Mouse (Mus musculus) gastrocnemius, postnatal 36 days (tissue): ENCODE data around the gene Kcnn1. TPM values are rescaled to one million over a fixed set of nuclear protein-coding genes. Genes with fewer than 3 reads are reported as not detected.
"Not testable (repeated sequence)": the region's sequence is repeated elsewhere in the genome, so short reads cannot be mapped to it uniquely, and the experiment has no call there.

Source experiments
- DNase-seq, 2 experiments: peaks; one replicate each; pipeline ENCODE4 v3.0.0; 2022
- intact Hi-C: fragments of 180-260 bp; cut with DNase I; formaldehyde crosslinking; loops from one replicate; pipeline ENCODE4 v1.15.1; 2025
- long read RNA-seq, 2 experiments: library from polyadenylated mRNA; stranded (forward); transcript quantifications; one replicate each; pipeline ENCODE4 v2.0.0; 2021
- total RNA-seq, 2 experiments: library from RNA; stranded (reverse); gene quantifications; 2 replicates each; pipeline ENCODE4 v1.2.3; 2021

Kcnn1 gene
- 10 to 100 TPM; 12.8 to 18.3 TPM for total RNA-seq
- long read RNA-seq, experiment 1, partial matches to known transcripts: 2 of 11 reads
- long read RNA-seq, experiment 1, other reads (novel, unspliced or antisense): 9 of 11 reads
- long read RNA-seq, experiment 2, partial matches to known transcripts: 1 of 15 reads
- long read RNA-seq, experiment 2, other reads (novel, unspliced or antisense): 14 of 15 reads

GRCm38 (mm10) chr8:70862824-70863641 is at the start of gene Kcnn1:
Kcnn1 (minus strand) TSS chr8:70863258.
- intact Hi-C loops: no loop called here
- DNase-seq: no peak

DNA sequence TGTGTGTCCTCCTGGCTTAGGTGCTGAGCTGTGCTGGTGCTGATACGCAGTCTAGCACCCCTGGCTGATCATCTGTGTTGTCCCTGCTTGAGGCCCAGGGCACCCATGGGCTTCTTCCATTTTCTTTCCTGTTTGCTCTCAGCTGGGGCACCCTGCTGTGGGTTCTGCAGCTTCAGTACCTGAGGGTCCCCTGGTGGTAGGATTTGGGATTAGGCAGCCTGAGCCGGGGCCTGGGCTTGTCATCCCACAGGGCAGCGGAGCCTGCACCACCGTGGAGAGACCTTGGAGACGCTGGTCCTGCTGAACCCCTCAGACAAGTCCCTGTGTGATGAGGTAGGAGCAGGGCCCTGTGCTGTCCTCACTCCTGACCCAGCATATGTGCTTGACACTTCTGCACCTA is 48.5 kb upstream of the Kcnn1 start:
- no peak for DNase-seq
- intact Hi-C loops: no loop called here

DNA sequence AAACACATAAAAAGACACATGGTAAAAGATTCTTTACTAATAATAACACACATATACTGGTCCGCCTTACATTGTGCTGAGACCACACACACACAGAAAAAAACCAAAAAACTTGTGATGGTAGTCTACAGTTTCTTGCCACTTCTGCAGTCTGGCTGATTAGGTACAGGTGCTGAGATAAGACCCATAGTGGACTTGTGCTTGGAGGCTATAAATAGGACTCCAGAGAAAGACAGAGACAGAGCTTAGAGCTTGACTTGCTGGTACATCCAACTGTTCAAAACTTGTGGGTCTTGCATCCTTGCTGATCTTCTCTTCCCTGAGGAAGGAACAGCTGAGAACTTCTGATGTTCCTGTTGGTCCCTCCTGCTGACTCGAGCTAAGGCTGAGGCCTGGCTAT is 44.5 kb upstream of the Kcnn1 start:
- DNase-seq: no peak
- intact Hi-C loops: no loop called here

DNA sequence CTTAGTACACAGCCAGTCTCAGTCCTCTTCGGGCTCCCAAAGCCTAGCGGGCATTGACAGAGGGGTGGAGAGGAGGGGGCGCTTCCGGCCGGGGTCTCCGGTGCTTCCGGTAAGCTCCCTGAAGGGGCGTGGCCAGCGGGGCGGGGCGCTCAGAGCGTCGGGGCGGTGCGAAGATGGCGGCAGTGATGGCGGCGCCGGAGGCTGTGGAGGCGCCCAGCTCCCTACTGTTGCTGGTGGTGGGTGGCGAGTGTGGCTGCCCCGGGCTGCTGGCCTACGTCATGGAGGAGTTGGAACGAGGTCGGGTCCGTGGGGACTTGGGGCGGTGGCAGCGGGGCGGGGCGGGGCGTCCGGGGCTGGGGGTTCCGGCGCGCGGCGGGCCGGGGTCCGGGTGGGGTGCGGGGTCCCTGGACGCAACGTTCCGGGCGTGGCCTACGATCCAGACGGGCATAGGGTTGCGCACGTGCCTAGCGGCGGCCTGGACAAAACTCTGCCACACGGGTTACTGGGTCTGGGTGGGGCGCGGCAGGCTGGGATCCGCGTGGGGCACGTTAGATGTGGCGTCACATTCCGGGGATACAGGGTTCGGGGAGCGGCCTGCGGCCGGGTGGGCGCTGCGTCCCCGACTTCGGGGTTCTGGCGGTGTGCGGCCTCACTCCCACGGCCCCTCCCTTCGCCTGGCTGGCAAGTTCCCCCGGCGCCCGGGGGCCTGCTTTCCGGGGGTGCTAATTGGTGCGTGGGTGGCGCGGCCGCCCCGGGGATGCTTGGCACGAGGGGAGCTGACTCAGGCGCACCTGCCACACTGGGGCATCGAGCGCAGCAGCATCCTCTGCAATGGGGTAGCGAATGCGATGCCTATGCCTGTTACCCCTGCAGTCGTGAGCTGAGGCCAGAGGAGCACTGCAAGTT is 43.0 kb upstream of the Kcnn1 start, which contains the start of gene Map1s:
TSS of gene Map1s (plus strand) at position 102 of the 906 bp plus-strand sequence.
- peak; percentile 48 to 52 for DNase-seq
- intact Hi-C loops: no loop called here

GRCm38 (mm10) chr8:70905463-70905830 is 42.4 kb upstream of the Kcnn1 start:
- DNase-seq: no peak
- intact Hi-C loops: no loop called here

DNA sequence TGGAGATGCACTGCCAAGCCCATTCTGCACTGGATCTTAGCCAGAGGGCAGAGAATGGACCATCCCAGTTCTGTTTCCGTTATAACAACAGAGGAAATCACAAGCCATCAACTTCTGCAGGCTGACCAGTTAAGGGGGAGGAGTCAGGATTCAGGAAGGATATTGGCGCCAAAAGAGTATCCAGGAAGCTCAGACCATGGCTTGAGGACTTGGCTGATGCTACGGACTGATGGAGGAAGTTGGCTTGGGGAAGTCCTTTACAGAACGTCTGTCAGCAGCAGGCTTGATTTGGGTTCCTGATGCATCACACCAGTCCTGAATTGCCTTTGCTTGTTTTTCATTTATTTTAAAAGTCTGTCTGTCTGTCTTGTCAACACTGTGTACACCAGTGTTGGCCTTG is 41.5 kb upstream of the Kcnn1 start:
- DNase-seq: no peak
- intact Hi-C loops: no loop called here

GRCm38 (mm10) chr8:70903582-70903981 is 40.5 kb upstream of the Kcnn1 start:
- DNase-seq: no peak
- intact Hi-C loops: no loop called here

DNA sequence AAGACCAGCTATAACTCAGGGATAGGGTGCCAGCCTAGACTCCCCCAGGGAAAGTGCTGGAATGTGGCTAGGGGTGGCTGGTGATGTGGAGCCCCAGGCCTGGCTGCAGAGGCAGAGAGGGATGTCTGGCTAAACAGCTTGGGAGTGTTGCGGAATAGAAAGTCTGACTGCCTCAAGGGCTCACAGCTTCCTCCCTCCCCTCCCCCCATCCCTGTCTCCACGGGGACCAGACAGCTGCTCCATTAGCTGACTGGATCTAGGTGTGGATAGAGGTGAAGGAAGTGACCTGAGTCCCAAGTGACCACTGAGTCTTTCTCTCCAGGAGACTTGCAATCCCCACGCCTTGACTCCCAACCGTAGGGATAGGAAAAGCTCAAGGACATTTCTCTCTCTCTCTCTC is 40.1 kb upstream of the Kcnn1 start:
- DNase-seq: no peak
- intact Hi-C loops: no loop called here

GRCm38 (mm10) chr8:70902211-70902610 is 39.2 kb upstream of the Kcnn1 start:
- intact Hi-C loops: no loop called here
- DNase-seq: no peak

GRCm38 (mm10) chr8:70900872-70901387 is 37.9 kb upstream of the Kcnn1 start:
- no peak for DNase-seq
- intact Hi-C loops: no loop called here

DNA sequence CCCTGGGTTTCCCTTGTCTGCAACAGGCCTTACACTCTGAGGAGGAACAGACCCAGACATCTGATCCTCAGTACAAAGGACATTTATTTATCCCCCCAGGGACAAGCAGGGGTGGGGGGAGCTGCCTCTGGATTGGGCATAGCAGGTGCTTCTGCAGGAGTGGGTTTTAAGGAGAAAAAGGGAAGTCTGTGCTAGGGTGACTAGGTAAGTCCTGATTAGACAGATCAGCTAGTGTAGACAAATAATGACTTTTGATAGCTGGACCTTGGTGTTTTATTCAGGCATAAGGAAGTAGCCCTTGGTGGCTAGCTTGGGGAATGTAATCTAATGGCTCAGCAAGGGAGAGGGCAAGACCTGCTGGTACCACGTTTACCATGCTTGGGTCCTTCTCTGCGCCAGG is 36.2 kb upstream of the Kcnn1 start:
- intact Hi-C loops: loop anchor here (10.0 kb wide), 1 partner anchor 306 kb away; no protein-coding TSS in a partner anchor
- DNase-seq: no peak

- intact Hi-C loops: loop anchor here (10.0 kb wide), 1 partner anchor 306 kb away; no protein-coding TSS in a partner anchor
- no peak for DNase-seq
Measured at GRCm38 (mm10) chr8:70898661-70899198, 35.7 kb upstream of the Kcnn1 start.

DNA sequence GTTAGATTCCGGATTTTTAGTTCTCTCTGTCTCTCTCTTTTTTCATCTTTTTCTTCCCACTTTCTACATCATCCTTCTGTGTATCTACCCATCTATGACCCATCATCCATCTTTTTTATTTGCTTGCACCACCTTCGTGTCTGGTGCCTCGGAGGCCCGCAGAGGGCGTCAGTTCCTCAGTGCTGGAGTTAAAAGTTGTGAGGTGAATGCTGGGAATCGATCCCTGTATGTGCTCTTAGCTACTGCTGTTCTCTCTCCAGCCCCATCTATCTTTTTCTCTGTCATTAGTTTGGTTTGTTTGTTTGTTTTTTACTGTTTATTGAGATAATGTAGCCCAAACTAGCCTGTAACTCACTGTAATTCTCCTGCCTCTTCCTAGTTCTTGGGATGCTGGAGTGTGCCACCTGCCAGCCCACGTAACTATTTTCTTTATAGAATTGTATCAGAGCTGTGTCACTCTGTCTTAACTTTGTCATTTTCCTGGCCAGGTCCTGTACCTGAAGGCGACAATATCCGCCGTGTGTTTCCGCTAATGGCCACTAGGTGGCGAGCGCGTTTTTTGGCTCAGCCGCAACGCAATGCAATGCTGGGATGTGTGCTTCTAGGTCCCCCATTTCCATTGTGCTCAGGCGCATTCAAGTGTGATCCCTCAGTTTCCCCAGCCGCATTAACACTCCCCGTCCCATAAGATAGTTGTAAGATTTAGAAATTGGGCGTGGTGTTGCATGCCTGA is 34.8 kb upstream of the Kcnn1 start:
- intact Hi-C loops: loop anchor here (10.0 kb wide), 1 partner anchor 307 kb away; no protein-coding TSS in a partner anchor
- DNase-seq: peak; percentile 71 to 84

DNA sequence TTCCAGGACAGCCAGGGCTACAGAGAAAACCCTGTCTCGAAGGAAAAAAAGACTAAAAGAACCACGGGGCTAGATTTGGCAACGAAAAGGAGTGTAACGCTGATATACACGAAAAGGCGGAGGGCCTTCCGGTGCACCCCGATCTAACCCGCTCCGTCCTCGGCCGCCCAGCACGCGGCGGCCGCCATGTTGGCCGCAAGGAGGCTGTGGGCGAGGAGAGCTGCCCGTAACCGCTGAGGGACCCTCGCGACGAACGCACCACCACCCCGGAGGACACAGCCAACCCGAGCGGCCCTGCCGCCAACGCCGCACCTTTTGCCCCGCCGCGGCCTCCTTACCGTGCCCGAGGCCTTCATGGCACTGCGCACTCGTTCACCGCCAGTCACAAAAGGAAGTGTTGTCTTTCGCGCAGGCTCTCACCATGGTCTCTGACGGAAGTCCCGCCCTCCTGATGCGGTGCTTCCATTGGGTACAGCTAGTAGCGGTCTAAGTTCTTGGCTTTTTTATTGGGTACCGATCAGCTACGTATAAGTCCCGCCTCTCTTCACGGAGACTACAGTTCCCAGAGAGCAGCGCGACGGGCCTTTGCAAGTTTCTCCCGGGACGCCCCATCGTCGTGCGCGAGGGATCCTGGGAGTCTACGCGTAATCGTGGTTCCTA is 34.1 kb upstream of the Kcnn1 start, which contains the start of gene Rpl18a:
TSS of gene Rpl18a (minus strand) at position 392 of the 660 bp plus-strand sequence.
- intact Hi-C loops: loop anchor here (10.0 kb wide), 1 partner anchor 308 kb away; no protein-coding TSS in a partner anchor
- DNase-seq: peak; percentile 90 to 92

GRCm38 (mm10) chr8:70896316-70897020 is 33.4 kb upstream of the Kcnn1 start:
- intact Hi-C loops: loop anchor here (10.0 kb wide), 1 partner anchor 308 kb away; no protein-coding TSS in a partner anchor
- DNase-seq: no peak

DNA sequence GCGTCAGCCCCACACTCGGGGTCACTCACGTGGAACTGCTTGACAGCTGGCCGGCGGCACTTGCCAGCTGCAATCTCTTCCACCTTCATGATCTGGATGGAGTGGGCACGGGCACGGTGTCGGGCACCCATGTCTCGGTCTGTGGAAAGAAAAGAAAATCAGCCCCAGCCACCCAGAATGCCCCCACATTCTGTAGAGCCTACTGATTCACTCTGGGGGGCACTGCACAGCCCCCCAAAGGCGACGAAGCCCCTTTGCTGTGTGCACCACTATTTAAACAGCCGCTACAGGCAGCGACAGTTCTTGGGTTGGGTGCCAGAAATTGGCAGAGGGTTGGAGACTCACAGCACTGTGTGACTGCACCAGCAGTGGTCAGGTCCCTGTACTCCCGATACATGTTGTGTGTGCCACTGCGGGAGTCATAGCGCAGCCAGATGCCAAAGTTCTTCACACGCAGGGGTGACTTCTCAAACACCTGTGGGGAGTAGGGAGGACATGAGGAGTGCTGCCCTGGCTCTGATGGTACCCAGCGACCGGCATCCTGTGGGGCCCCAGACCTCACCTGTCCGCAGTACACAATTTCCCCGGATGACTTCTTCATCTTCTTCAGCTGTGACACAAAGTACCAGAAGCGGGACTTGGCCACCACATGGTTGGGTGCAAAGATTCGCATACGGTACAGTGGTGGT is 32.7 kb upstream of the Kcnn1 start:
- intact Hi-C loops: loop anchor here (10.0 kb wide), 1 partner anchor 309 kb away; no protein-coding TSS in a partner anchor
- not testable (repeated sequence) for DNase-seq

DNA sequence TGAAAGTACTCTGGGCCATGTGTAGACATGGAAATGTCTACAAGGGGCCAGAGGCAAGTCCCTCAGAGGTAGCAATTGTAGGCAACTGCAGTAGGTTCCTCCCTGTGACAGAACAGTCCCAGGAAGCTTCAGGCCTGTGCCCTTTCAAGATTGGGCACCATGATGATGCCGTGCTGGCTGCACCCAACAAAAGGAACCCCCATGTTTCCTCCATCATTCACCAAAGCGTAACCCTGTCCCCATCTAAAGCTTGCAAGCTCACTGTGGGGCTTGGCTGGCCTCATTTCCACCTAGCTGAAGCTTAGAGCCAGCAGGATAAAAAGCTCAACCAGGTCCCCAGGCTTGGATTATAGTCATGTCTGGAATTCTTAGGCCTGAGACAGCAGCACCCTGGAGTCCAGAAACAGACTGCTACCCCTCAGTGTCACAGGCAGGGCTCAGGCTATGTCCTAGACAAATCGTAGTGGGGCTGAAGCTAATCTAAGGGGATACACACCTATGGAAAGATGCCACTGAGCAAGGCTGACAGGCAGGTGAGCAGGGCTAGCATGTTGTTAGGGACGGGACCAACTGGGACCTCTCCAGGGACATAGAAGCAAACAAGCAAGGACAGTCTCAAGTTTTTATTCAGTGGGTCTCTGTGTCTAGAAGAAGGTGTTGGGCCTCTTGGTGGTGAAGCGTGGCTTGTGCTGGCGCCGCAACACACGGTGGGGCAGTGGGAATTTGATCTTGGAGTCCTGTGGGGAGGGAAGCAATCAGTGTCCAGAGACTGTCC is 31.9 kb upstream of the Kcnn1 start:
- no peak for DNase-seq
- intact Hi-C loops: loop anchor here (10.0 kb wide), 1 partner anchor 310 kb away; no protein-coding TSS in a partner anchor
